Mouse (Mus musculus) heart, postnatal 0 days (tissue): ENCODE data around the gene Gm47995.

Experiments used
- CTCF ChIP-seq: IDR thresholded peaks from 2 replicates; pipeline ENCODE4 v1.5.1; 2016; ENCODE audit warnings: antibody characterized with exemption, control low read depth, low read depth
- EP300 ChIP-seq: IDR thresholded peaks from 2 replicates; pipeline ENCODE4 v1.6.1; 2016; ENCODE audit warnings: antibody characterized with exemption, low read depth

GRCm38 (mm10) chr1:151237780-151238179 lies 39.5 kb downstream of the Gm47995 start:
- TF ChIP-seq CTCF: no peak
- TF ChIP-seq EP300: no peak
